9 mouse cellular contexts compared by ENCODE assay signal in the genomic region with DNA sequence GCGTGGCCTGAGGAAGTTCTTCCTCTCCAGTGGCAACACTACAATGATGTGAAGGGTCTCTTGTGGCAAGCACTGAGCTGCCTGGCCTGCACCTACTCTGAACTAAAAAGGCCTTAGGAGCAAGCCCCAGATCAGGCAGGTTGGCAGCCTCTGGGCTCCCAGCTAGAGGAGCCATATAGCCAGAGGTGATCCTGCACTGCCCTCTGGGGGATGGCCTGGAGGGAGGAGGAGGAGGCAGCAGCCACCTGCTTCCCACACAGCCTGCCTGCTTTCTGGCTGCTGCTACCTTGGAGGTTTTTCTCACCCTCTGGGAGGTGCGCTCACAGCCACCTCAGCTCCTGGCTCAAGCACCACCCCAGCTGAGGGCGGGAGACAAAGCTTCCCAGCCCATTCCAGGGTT. TPM values are rescaled to one million over a fixed set of nuclear protein-coding genes. Genes with fewer than 3 reads are reported as not detected.
DNase-seq lines count a peak whose midpoint lies in the region; ATAC-seq and TF ChIP-seq lines count a peak whose summit lies in the region.
"Had no signal": no experiment of that assay in that cellular context is flagged by ENCODE, and none has a peak within 500 bp of the region (broad histone marks: within the 10 kb centered on the region; RNA-seq: fewer than 3 reads in every experiment).

No protein-coding gene starts in this region.

- 0 out of 2 replicates have a peak overlapping the region, but pooled peaks have one; percentile 18 for H3K9ac ChIP-seq in forebrain, embryonic 13.5 days
- H3K9ac ChIP-seq: limb, embryonic 13.5 days had no signal

- peaks cover 4% of the 10 kb centered on the region; the same call in 1 of the 2 replicates for H3K9me3 ChIP-seq in forebrain, embryonic 13.5 days (replicated peaks)
- H3K9me3 ChIP-seq: limb, embryonic 13.5 days had no signal

- no peaks in the 10 kb centered on the region for H3K36me3 ChIP-seq in forebrain, embryonic 13.5 days (ENCODE audit: poor library complexity, severe bottlenecking)

- peak; percentile 23 for DNase-seq in kidney, adult 18-20 months
- DNase-seq in kidney, adult 9 months, result no peak
- peak; percentile 6 for DNase-seq in adipocyte (ENCODE audit: low spot score)
- peak; percentile 49 for DNase-seq in lung, adult 2 months
- peak; percentile 49 for DNase-seq in thymus, postnatal 14 days
- DNase-seq in frontal cortex, postnatal 25 days (ENCODE audit: low spot score in 2 of 2), result no peak
- no peak for DNase-seq in urinary bladder, adult 2 months (ENCODE audit: low spot score)

- H3K27ac ChIP-seq in forebrain, embryonic 13.5 days, result peak overlapping the region; percentile 44
- H3K27ac ChIP-seq: limb, embryonic 13.5 days had no signal

- peak; percentile 71 for TF ChIP-seq CTCF in lung, adult 2 months (IDR thresholded peaks at IDR 0.05; ENCODE audit: insufficient read depth, low read length)

- no peak overlapping the region for H3K4me3 ChIP-seq in forebrain, embryonic 13.5 days
- H3K4me3 ChIP-seq in lung, adult 2 months (replicated peaks; ENCODE audit: extremely low read depth, low read depth, low read length), result no peak overlapping the region
- H3K4me3 ChIP-seq: limb, embryonic 13.5 days had no signal

- no peak for TF ChIP-seq POLR2A in lung, adult 2 months (IDR thresholded peaks at IDR 0.05; ENCODE audit: borderline replicate concordance, extremely low read depth, low read depth, low read length)

- H3K4me1 ChIP-seq in forebrain, embryonic 13.5 days, result peaks cover 26% of the 10 kb centered on the region
- H3K4me1 ChIP-seq in lung, adult 2 months (ENCODE audit: control insufficient read depth, insufficient read depth, low read length), result peaks cover 6% of the 10 kb centered on the region

- peaks cover 3% of the 10 kb centered on the region; the same call in 1 of the 2 replicates for H3K27me3 ChIP-seq in forebrain, embryonic 13.5 days

- no peak overlapping the region for H3K4me2 ChIP-seq in forebrain, embryonic 13.5 days
- H3K4me2 ChIP-seq: limb, embryonic 13.5 days had no signal

- 29% methylated on average over 3 of the region's 3 CpGs for WGBS in forebrain, embryonic 13.5 days
- 39% methylated on average over 3 of the region's 3 CpGs for WGBS in lung, adult 2 months

- no peak; the same call in 1 of the 2 replicates for ATAC-seq in forebrain, embryonic 13.5 days

RNA-seq across cellular contexts. Expression of a gene that starts 22.4 kb away (rescaled TPM):
- polyA plus RNA-seq in forebrain, embryonic 13.5 days (2015; fragmentation: Nextera tagmentation; extraction: Ambion mirVana), result not detected in 2 replicates
- not detected in 2 replicates for polyA plus RNA-seq in lung, adult 2 months (2012; rRNA removed)
- polyA plus RNA-seq in urinary bladder, adult 2 months (2012; rRNA removed), result not detected in 2 replicates
- polyA plus RNA-seq: limb, embryonic 13.5 days had no signal

Comparison
In these comparisons a context has a peak if more than half of its experiments do, and no peak if none do; other contexts are left out.
1. DNase-seq: peak in kidney, adult 18-20 months (single experiment), adipocyte (single experiment), lung, adult 2 months (single experiment) and thymus, postnatal 14 days (single experiment); none in kidney, adult 9 months (single experiment), frontal cortex, postnatal 25 days (0 of 2) and urinary bladder, adult 2 months (single experiment).